Mouse (Mus musculus): ENCODE measurements around the gene Eea1. TPM values are rescaled to one million over a fixed set of nuclear protein-coding genes. Genes with fewer than 3 reads are reported as not detected.
"Not testable (repeated sequence)": the region's sequence is repeated elsewhere in the genome, so short reads cannot be mapped to it uniquely, and the experiment has no call there.

The Eea1 gene
- polyA plus RNA-seq, 1 experiment from 2014 or later: 15.9 TPM

- ATAC-seq (ENCODE audit: low FRiP score, low read depth): no peak
- 89% methylated on average over 5 of the region's 5 CpGs for WGBS
Observed at GRCm38 (mm10) chr10:95914434-95915174, 25.8 kb upstream of the Eea1 start.

GRCm38 (mm10) chr10:95918716-95919115 lies 21.7 kb upstream of the Eea1 start:
- no peak overlapping the region for H3K4me2 ChIP-seq (replicated peaks)
- H3K9me3 ChIP-seq: no peaks in the 10 kb centered on the region
- no peaks in the 10 kb centered on the region for H3K36me3 ChIP-seq
- 12% methylated on average over 3 of the region's 3 CpGs for WGBS
- H3K9ac ChIP-seq: no peak overlapping the region
- H3K27me3 ChIP-seq (replicated peaks): no peaks in the 10 kb centered on the region
- no peak for ATAC-seq (ENCODE audit: low FRiP score, low read depth)
- no peak overlapping the region for H3K27ac ChIP-seq
- H3K4me1 ChIP-seq: no peaks in the 10 kb centered on the region
- H3K4me3 ChIP-seq: no peak overlapping the region

More at GRCm38 (mm10) chr10:95914434-95915174, 25.8 kb upstream of the Eea1 start:
- Histone ChIP-seq H3K9ac (no peak overlapping the region), H3K27me3 (replicated peaks) (no peaks in the 10 kb centered on the region), H3K4me2 (replicated peaks) (no peak overlapping the region), H3K4me1 (no peaks in the 10 kb centered on the region), H3K36me3 (no peaks in the 10 kb centered on the region), H3K9me3 (no peaks in the 10 kb centered on the region), H3K4me3 (no peak overlapping the region), H3K27ac (no peak overlapping the region)

GRCm38 (mm10) chr10:95923263-95924217 lies 16.9 kb upstream of the Eea1 start:
- Histone ChIP-seq H3K4me3 (no peak overlapping the region), H3K4me2 (replicated peaks) (no peak overlapping the region), H3K27ac (no peak overlapping the region), H3K36me3 (no peaks in the 10 kb centered on the region), H3K27me3 (replicated peaks) (no peaks in the 10 kb centered on the region), H3K4me1 (no peaks in the 10 kb centered on the region), H3K9ac (no peak overlapping the region), H3K9me3 (no peaks in the 10 kb centered on the region)
- ATAC-seq (ENCODE audit: low FRiP score, low read depth): no peak
- WGBS: 81% methylated on average over 6 of the region's 6 CpGs

- H3K9me3 ChIP-seq; H3K4me1 ChIP-seq; H3K4me3 ChIP-seq; H3K27ac ChIP-seq; H3K4me2 ChIP-seq (replicated peaks); H3K27me3 ChIP-seq (replicated peaks); H3K9ac ChIP-seq; ATAC-seq (ENCODE audit: low FRiP score, low read depth); H3K36me3 ChIP-seq: not testable (repeated sequence)
- 92% methylated on average over 13 of the region's 13 CpGs for WGBS
Observed at GRCm38 (mm10) chr10:95933631-95934030, 6.8 kb upstream of the Eea1 start.

GRCm38 (mm10) chr10:95940901-95941767 lies 684 bp downstream of the Eea1 start:
- Histone ChIP-seq H3K9me3 (no peaks in the 10 kb centered on the region), H3K36me3 (no peaks in the 10 kb centered on the region), H3K27ac (peak overlapping the region; percentile 87), H3K9ac (peak overlapping the region; percentile 88), H3K4me3 (peak overlapping the region; percentile 80), H3K4me2 (replicated peaks) (peak overlapping the region; percentile 91), H3K27me3 (replicated peaks) (no peaks in the 10 kb centered on the region), H3K4me1 (peaks cover 17% of the 10 kb centered on the region)
- ATAC-seq (ENCODE audit: low FRiP score, low read depth): peak; percentile 89
- WGBS: 5% methylated on average over 64 of the region's 69 CpGs

- Histone ChIP-seq H3K27ac (no peak overlapping the region), H3K4me2 (replicated peaks) (peak overlapping the region; percentile 91), H3K27me3 (replicated peaks) (no peaks in the 10 kb centered on the region), H3K36me3 (no peaks in the 10 kb centered on the region), H3K9ac (no peak overlapping the region), H3K9me3 (no peaks in the 10 kb centered on the region), H3K4me3 (peak overlapping the region; percentile 80; the same call in 1 of the 2 replicates), H3K4me1 (peaks cover 17% of the 10 kb centered on the region)
- ATAC-seq (ENCODE audit: low FRiP score, low read depth): no peak
- WGBS: 53% methylated on average over 6 of the region's 6 CpGs
Observed at GRCm38 (mm10) chr10:95941768-95942425, 1.4 kb downstream of the Eea1 start.

- Histone ChIP-seq H3K27me3 (replicated peaks) (no peaks in the 10 kb centered on the region), H3K27ac (no peak overlapping the region), H3K9me3 (no peaks in the 10 kb centered on the region), H3K4me1 (peaks cover 11% of the 10 kb centered on the region), H3K36me3 (no peaks in the 10 kb centered on the region), H3K4me2 (replicated peaks) (no peak overlapping the region), H3K9ac (no peak overlapping the region), H3K4me3 (no peak overlapping the region)
- 95% methylated on average over 1 of the region's 1 CpGs for WGBS
- no peak for ATAC-seq (ENCODE audit: low FRiP score, low read depth)
Observed at GRCm38 (mm10) chr10:95945086-95945485, 4.6 kb downstream of the Eea1 start.

- no peak for ATAC-seq (ENCODE audit: low FRiP score, low read depth)
- H3K4me3 ChIP-seq: no peak overlapping the region
- H3K9me3 ChIP-seq: no peaks in the 10 kb centered on the region
- H3K27ac ChIP-seq: no peak overlapping the region
- H3K36me3 ChIP-seq: no peaks in the 10 kb centered on the region
- no peaks in the 10 kb centered on the region for H3K4me1 ChIP-seq
- WGBS: 93% methylated on average over 3 of the region's 3 CpGs
- no peaks in the 10 kb centered on the region for H3K27me3 ChIP-seq (replicated peaks)
- H3K4me2 ChIP-seq (replicated peaks): no peak overlapping the region
- no peak overlapping the region for H3K9ac ChIP-seq
Observed at GRCm38 (mm10) chr10:95949410-95949809, 9.0 kb downstream of the Eea1 start.

- H3K4me3 ChIP-seq: no peak overlapping the region
- H3K36me3 ChIP-seq: no peaks in the 10 kb centered on the region
- WGBS: 91% methylated on average over 5 of the region's 5 CpGs
- no peak overlapping the region for H3K27ac ChIP-seq
- H3K4me1 ChIP-seq: no peaks in the 10 kb centered on the region
- no peaks in the 10 kb centered on the region for H3K27me3 ChIP-seq (replicated peaks)
- no peaks in the 10 kb centered on the region for H3K9me3 ChIP-seq
- no peak overlapping the region for H3K4me2 ChIP-seq (replicated peaks)
- ATAC-seq (ENCODE audit: low FRiP score, low read depth): no peak
- H3K9ac ChIP-seq: no peak overlapping the region
Observed at GRCm38 (mm10) chr10:95950194-95950593, 9.7 kb downstream of the Eea1 start.

- WGBS: 93% methylated on average over 4 of the region's 4 CpGs
- H3K27me3 ChIP-seq (replicated peaks): no peaks in the 10 kb centered on the region
- no peak for ATAC-seq (ENCODE audit: low FRiP score, low read depth)
- H3K9ac ChIP-seq: no peak overlapping the region
- no peak overlapping the region for H3K4me3 ChIP-seq
- no peak overlapping the region for H3K4me2 ChIP-seq (replicated peaks)
- H3K36me3 ChIP-seq: no peaks in the 10 kb centered on the region
- no peaks in the 10 kb centered on the region for H3K4me1 ChIP-seq
- no peak overlapping the region for H3K27ac ChIP-seq
- no peaks in the 10 kb centered on the region for H3K9me3 ChIP-seq
Observed at GRCm38 (mm10) chr10:95950797-95951196, 10.3 kb downstream of the Eea1 start.

GRCm38 (mm10) chr10:95951346-95951745 lies 10.9 kb downstream of the Eea1 start:
- no peak overlapping the region for H3K4me2 ChIP-seq (replicated peaks)
- 97% methylated on average over 2 of the region's 2 CpGs for WGBS
- ATAC-seq (ENCODE audit: low FRiP score, low read depth): no peak
- H3K36me3 ChIP-seq: no peaks in the 10 kb centered on the region
- no peak overlapping the region for H3K4me3 ChIP-seq
- no peaks in the 10 kb centered on the region for H3K27me3 ChIP-seq (replicated peaks)
- H3K9me3 ChIP-seq: no peaks in the 10 kb centered on the region
- no peaks in the 10 kb centered on the region for H3K4me1 ChIP-seq
- H3K9ac ChIP-seq: no peak overlapping the region
- no peak overlapping the region for H3K27ac ChIP-seq

Measured in neural tube, embryonic 12.5 days (tissue).